In the genomic region with DNA sequence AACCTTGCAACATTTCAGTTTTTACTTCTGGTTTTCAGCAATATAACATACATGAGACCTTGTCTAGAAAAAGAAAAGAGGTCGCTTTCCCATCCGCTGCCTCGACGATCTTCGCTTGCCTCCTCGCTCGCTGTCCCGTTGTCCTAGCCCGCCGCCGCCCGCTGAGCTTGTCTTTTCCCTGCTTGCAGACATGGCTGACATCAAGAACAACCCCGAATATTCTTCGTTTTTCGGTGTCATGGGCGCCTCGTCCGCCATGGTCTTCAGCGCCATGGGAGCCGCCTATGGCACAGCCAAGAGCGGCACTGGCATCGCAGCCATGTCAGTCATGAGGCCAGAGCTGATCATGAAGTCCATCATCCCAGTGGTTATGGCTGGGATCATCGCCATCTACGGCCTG, we compare ENCODE assay signal across 8 mouse cellular contexts.
DNase-seq lines count a peak whose midpoint lies in the region; ATAC-seq and TF ChIP-seq lines count a peak whose summit lies in the region.
"Not testable (repeated sequence)": the region's sequence is repeated elsewhere in the genome, so short reads cannot be mapped to it uniquely, and the experiment has no call there.

No protein-coding gene starts in this region.

- not testable (repeated sequence) for H3K27ac ChIP-seq in embryonic facial prominence, embryonic 11.5 days (replicated peaks; ENCODE audit: low read depth, low read length); testis, adult 2 months (ENCODE audit: control insufficient read depth, insufficient read depth, low read depth, low read length)

- H3K79me2 ChIP-seq in myocyte (ENCODE audit: control insufficient read depth, insufficient read depth) = not testable (repeated sequence)

- ATAC-seq in G1E (ENCODE audit: extremely low read depth, insufficient number of reproducible peaks, low FRiP score, poor library complexity, severe bottlenecking) = not testable (repeated sequence)
- 0 out of 2 replicates have a peak, but pooled peaks have one; percentile 14 for ATAC-seq in embryonic facial prominence, embryonic 11.5 days (replicated peaks; ENCODE audit: insufficient number of reproducible peaks, low FRiP score, low TSS enrichment, low read depth)
- ATAC-seq in granulocyte monocyte progenitor cell, adult 5-6 weeks (replicated peaks; ENCODE audit: poor library complexity, severe bottlenecking) = peak; percentile 33
- ATAC-seq in megakaryocyte progenitor cell, adult 5-6 weeks (replicated peaks; ENCODE audit: poor library complexity) = peak; percentile 34

- peak overlapping the region; percentile 76 for H3K4me3 ChIP-seq in E14TG2a.4 (replicated peaks; ENCODE audit: low read length)
- H3K4me3 ChIP-seq in G1E (ENCODE audit: low read depth, low read length) = peak overlapping the region; percentile 69
- not testable (repeated sequence) for H3K4me3 ChIP-seq in embryonic facial prominence, embryonic 11.5 days (ENCODE audit: low read depth, low read length)
- H3K4me3 ChIP-seq in myocyte = peak overlapping the region; percentile 21
- H3K4me3 ChIP-seq in testis, adult 2 months (ENCODE audit: control insufficient read depth, low read depth, low read length) = peak overlapping the region; percentile 24

- H3ac ChIP-seq in myocyte (ENCODE audit: control insufficient read depth, insufficient read length) = not testable (repeated sequence)

- peaks cover 40% of the 10 kb centered on the region for H3K9me3 ChIP-seq in E14TG2a.4 (ENCODE audit: low read length)
- not testable (repeated sequence) for H3K9me3 ChIP-seq in G1E (replicated peaks); embryonic facial prominence, embryonic 11.5 days (replicated peaks; ENCODE audit: control insufficient read depth, low read length)

- not testable (repeated sequence) for DNase-seq in G1E (ENCODE audit: low spot score); embryonic facial prominence, embryonic 11.5 days (ENCODE audit: low spot score)
- peak; percentile 62 for DNase-seq in ZHBTc4 (ENCODE audit: low read depth, low spot score)

- not testable (repeated sequence) for H3K9ac ChIP-seq in embryonic facial prominence, embryonic 11.5 days (replicated peaks; ENCODE audit: low read length)

- H3K36me3 ChIP-seq in E14TG2a.4 (ENCODE audit: insufficient read depth, low read length); G1E (replicated peaks); embryonic facial prominence, embryonic 11.5 days (replicated peaks; ENCODE audit: control insufficient read depth, insufficient read depth, low read depth, low read length); myocyte (ENCODE audit: control insufficient read depth, insufficient read depth); testis, adult 2 months (ENCODE audit: control insufficient read depth, insufficient read depth, low read length): not testable (repeated sequence)

- H3K4me1 ChIP-seq in E14TG2a.4 (replicated peaks; ENCODE audit: low read depth, low read length); G1E (ENCODE audit: insufficient read depth, low read depth, low read length); embryonic facial prominence, embryonic 11.5 days (ENCODE audit: control insufficient read depth, insufficient read depth, low read length); testis, adult 2 months (ENCODE audit: control insufficient read depth, insufficient read depth, low read length): not testable (repeated sequence)

- peak; percentile 31 for TF ChIP-seq POLR2A in myocyte (IDR thresholded peaks at IDR 0.05; ENCODE audit: insufficient read length, low read depth)
- TF ChIP-seq POLR2A in testis, adult 2 months (IDR thresholded peaks at IDR 0.05; ENCODE audit: control insufficient read depth, low read depth, low read length) = not testable (repeated sequence)

- H3K27me3 ChIP-seq in E14TG2a.4 (ENCODE audit: insufficient read depth, low read length); G1E (ENCODE audit: insufficient read depth, low read length); embryonic facial prominence, embryonic 11.5 days (ENCODE audit: control insufficient read depth, insufficient read depth, low read length); myocyte (ENCODE audit: control insufficient read depth, insufficient read depth, insufficient read length); testis, adult 2 months (ENCODE audit: control insufficient read depth, insufficient read depth, low read length): not testable (repeated sequence)

- H3K4me2 ChIP-seq in embryonic facial prominence, embryonic 11.5 days (ENCODE audit: low read depth, low read length); myocyte (ENCODE audit: low read depth): not testable (repeated sequence)

- 97% methylated on average over 24 of the region's 24 CpGs for WGBS in embryonic facial prominence, embryonic 11.5 days

- not testable (repeated sequence) for TF ChIP-seq CTCF in E14TG2a.4 (conservative IDR thresholded peaks at IDR 0.05; ENCODE audit: low read length); G1E (IDR thresholded peaks at IDR 0.05; ENCODE audit: low read depth, low read length); testis, adult 2 months (IDR thresholded peaks at IDR 0.05; ENCODE audit: control insufficient read depth, insufficient read depth, insufficient replicate concordance, low read depth, low read length)
